Mouse (Mus musculus) adrenal gland, adult 2 months (tissue): ENCODE data around the gene Plxnb2. TPM values are rescaled to one million over a fixed set of nuclear protein-coding genes. Genes with fewer than 3 reads are reported as not detected.

Experiments
- DNase-seq: peaks from one replicate; pipeline ENCODE4 v3.0.0; 2021
- long read RNA-seq: library from polyadenylated mRNA; stranded (forward); transcript quantifications from one replicate; pipeline ENCODE4 v2.0.0, GENCODE M21; 2021
- polyA plus RNA-seq: library from polyadenylated mRNA; depleted of rRNA; stranded (reverse); fragments of >200 nt; gene quantifications from 2 replicates; pipeline ENCODE4 v1.2.3, GENCODE M21; 2012; rRNA removed
- total RNA-seq, 2 experiments: library from RNA; stranded (reverse); gene quantifications; 2 replicates each; pipeline ENCODE4 v1.2.3; 2021

Plxnb2 gene
- total RNA-seq (100 to 1,000 TPM in 1 of 2 experiments, 10 to 100 TPM in 1; 94.8 to 118 TPM), polyA plus RNA-seq (168 and 182 TPM in 2 replicates)
- long read RNA-seq, full-length matches to known transcripts, result 6 of 31 reads
- long read RNA-seq, partial matches to known transcripts, result 18 of 31 reads
- long read RNA-seq, other reads (novel, unspliced or antisense), result 7 of 31 reads

DNA sequence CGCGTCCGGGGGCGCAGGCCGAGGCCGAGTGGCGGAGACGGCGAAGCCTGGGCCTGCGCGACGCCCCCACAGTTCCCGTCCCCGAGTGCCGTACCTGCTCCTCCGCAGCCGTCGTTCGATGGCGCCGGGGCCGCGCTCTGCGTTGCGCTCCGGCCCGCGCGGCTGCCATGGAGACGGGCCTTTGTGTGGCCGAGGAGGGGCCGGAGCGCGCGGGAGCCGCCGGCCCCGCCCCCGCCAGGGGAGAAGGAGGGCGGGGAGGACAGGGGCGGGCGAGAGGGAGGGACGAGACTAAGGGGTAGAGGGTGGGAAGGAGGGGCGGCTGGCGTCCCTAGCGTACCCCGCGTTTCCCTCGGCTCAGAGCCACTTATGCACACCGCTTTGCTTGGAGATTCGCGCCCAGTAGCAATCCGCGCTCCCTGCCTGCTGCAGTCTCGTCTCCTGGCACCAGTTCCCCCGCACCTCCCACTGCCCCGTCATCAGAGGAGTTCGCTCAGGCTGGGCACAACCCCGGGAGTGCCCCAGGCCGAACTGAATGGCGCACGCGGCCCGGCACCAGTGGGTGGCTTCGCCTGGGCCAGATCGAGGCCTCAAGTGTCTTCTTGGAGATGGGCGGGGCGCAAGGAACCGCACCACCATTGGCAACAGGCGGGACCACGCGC, at the start of gene Plxnb2:
TSS of gene Plxnb2 (minus strand) at position 218 of the 659 bp plus-strand sequence.
- peak; percentile 93 for DNase-seq

GRCm38 (mm10) chr15:89215611-89216233, 35.1 kb upstream of the Plxnb2 start:
- DNase-seq, result peak; percentile 69

- no peak for DNase-seq
Observed at GRCm38 (mm10) chr15:89214953-89215352, 34.4 kb upstream of the Plxnb2 start.

- DNase-seq, result no peak
Observed at GRCm38 (mm10) chr15:89213517-89213916, 32.9 kb upstream of the Plxnb2 start.

DNA sequence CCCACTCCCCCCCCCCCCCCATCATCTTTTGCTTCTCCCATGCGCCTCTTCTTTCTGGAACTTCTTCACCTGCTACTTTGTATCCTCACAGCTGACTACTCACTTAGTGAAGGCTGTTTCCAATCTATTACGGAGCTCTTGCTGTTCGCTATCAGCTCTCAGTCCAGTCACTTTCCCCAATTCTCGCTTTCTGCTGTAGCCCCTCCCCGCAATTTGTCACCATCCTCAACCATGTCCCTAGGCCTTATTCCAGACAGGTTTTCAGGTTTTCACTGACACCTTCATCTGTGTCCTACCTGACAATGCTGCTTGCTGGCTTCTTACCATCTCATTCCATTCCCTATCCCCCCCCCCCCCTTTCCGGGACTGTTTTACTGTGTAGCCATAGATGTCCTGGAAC, 31.9 kb upstream of the Plxnb2 start:
- DNase-seq, result no peak

DNA sequence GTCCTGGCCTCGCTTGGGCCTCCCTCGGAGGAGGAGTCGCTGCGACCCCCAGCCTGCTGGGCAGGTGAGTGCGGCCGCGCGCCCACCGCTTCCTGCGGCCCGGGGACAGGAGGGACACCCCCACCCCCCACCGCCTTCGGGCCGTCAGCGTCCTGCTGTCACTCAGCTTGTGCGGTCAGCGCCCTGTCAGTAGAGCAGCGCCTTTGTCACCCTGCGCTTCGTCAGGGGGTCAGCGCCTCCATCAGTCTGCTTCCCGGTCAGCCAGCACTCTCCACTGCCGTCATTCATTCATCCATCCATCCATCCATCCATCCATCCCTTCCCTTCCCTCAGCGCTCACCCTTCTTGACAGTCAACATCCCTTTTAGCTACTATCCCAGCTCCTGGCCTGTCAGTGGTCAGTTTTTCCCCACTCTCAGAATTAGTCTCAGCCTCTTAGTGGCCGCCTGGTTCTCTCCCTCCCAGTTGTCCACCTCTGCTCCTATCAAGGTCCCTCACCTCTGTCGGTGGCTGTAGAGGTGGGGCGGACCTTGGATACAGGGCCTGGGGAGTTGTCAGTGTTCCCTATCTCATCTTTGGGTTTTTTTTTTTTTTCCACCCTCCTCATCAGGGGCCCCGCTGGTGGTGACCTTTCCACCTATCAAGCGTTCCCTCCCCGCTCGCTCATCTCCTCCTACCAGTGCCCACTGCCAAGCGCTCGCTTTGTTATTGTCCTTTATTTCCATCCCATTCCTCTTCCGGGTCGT, 31.3 kb upstream of the Plxnb2 start:
- peak; percentile 44 for DNase-seq

GRCm38 (mm10) chr15:89210915-89211715, 30.5 kb upstream of the Plxnb2 start, which contains the start of gene Ppp6r2:
Ppp6r2 (plus strand) TSS chr15:89211553.
- peak; percentile 89 for DNase-seq

- peak; percentile 88 for DNase-seq
Observed at GRCm38 (mm10) chr15:89209886-89210761, 29.5 kb upstream of the Plxnb2 start.

DNA sequence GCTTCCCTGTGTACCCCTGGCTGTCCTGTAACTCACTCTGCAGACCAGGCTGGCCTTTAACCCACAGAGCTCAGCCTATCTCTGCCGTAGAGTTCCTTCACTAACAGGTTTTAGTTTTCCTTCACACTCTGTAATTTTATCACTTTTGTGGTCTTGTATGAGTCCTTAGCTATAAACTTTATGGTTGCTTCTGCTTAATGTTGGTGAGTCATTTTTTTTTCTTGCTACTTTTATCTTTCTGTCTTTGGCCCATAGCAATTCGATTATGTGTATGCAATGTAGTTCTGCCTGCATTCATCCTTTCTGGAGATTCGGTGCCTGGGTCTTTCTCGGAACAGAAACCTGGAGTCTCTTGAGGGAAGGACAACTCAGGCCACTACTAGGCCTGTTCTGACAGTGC, 26.9 kb upstream of the Plxnb2 start:
- DNase-seq, result no peak

DNA sequence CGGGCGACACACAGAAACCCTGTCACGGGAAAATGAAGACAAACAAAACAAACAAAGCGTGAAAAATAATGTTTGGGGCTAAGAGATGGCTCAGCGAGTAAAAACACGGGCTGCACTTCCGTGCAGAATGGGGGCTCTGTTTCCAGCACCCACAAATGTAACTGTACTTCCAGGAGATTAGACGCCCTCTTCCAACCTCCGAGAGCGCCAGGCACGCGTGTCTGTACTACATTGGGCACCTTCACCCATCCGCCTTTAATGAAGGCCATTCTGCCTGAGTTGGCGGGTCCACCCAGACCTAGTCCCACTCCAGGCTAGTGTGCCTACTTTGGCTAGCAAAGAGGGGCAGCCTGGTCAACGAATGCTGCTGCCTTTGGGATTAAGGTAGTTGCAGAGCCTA, 16.5 kb upstream of the Plxnb2 start:
- DNase-seq, result no peak

GRCm38 (mm10) chr15:89196313-89196706, 15.7 kb upstream of the Plxnb2 start, which contains the start of gene Dennd6b:
Dennd6b (minus strand) TSS chr15:89196496.
- peak; percentile 97 for DNase-seq

DNA sequence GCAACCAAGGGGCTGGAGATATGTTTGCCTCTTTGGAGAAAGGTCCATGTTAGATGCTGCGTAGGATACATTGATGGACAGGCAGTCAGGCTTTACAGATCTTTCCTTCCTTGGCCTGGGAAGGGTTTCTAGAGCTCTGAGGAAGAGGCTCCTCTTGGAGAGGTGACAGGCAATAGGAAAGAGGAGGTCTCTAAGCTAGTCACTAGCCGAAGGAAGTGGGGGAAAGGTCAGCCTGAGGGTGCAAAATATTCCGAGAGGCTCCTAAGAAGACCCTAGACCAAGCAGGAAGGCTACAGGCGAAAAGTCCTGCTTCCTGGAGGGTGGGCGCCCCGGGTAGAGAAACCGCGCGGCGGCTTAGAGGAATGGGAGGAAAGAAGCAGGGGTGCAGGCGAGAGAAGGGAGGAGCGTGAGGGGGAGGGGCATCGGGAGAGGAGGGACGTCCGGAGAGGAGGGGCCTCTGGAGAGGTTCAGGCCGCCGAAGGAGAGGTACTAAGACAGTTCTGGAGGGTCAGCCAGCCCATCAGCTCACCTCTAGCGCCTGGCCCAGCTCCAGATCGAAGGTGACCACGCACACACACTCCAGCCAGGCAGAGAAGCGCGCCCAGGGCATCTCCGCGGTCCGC, 15.2 kb upstream of the Plxnb2 start:
- peak; percentile 95 for DNase-seq

DNA sequence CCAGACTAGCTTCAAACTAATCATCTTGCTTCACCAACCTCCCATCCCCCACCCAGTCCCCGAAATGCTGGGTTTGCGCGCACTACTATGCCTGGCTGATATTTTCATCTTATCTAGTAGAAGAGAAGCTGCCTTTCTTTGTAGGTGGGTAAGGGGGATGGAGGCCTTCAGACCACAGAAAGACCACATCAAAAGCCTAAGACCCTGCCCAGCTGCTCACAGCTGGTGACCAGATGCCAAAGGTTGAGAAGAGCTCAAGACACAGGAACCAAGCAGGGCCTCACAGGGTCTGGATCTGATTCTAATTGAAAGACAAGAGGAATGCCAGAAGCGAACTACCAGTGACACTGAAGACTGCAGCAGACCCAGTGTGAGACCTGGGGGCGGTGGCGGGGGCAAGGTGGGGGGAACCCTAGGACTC, 14.7 kb upstream of the Plxnb2 start:
- no peak for DNase-seq

GRCm38 (mm10) chr15:89184937-89185227, 4.3 kb upstream of the Plxnb2 start:
- DNase-seq, result peak; percentile 70

DNA sequence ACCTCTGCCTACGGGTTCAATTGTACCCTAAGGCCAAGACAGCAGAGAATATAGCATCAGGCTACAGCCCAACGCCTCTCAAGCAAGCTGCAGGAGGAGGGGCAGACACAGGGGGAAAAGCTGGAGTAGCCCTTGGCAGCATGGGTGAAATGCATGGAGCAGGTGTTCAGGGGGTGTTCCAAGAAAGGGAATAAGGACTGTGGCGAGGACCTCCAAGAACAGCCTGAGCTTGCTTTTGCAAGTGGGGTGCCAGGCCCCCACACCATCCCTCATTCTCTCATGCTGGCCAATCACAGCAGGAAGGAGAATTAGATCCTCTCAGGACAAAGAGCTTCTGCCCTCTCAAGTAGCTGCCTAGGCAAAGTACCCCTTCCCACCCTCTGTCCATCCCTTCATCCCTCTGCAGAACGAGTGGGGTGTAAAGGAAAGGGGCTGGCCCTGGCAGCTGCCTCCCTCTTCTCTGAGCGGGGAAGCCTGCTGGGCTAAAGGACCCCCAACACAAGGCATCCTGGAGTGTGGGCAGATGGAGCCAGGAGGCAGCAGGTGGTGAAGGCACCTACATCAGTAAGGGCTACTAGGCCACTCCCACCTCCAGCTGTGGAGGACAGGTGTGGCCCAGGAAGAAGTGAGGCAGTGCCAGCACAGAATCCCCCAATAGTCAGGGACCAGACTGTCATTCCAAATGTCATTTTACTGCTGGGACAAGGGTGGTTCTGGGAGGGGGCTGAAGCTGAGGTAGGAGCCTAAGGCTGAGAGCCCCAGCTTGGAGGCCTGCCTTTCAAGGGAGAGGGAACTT, 3.8 kb upstream of the Plxnb2 start:
- no peak for DNase-seq

GRCm38 (mm10) chr15:89182842-89183241, 2.3 kb upstream of the Plxnb2 start:
- DNase-seq, result no peak

DNA sequence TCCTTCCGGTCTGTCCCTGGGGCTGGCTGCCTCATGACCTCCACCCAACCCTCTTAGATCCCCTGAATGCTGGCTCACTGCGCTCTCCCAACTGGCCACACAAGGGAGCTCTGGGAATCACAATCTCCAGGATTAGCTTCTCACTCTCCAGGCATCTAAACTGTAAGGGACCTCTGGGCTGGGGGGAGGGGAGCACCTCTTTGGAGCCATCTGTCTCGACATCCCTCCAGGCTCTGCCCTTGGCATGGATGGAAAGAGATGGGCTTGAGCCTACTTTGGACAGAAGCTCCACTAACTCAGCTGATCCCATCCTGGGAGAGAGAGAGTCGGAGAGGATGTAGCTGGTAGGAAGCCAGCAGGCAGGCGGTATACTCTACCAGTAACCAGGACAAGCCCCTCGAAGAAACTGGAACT, 1.7 kb upstream of the Plxnb2 start:
- no peak for DNase-seq

- DNase-seq, result no peak
Observed at GRCm38 (mm10) chr15:89181561-89182270, 1.1 kb upstream of the Plxnb2 start.

GRCm38 (mm10) chr15:89180081-89180541, 477 bp downstream of the Plxnb2 start:
- DNase-seq, result no peak
